Mouse (Mus musculus) gastrocnemius, postnatal 25 days (tissue): Measurements from ENCODE around the gene Tbc1d14. TPM values are rescaled to one million over a fixed set of nuclear protein-coding genes. Genes with fewer than 3 reads are reported as not detected.
A peak's percentile ranks its signal among the peaks of the same experiment; 100 is the strongest.

Source experiments
- DNase-seq: peaks from one replicate; pipeline ENCODE4 v3.0.0; 2022
- total RNA-seq, 2 experiments: library from RNA; stranded (reverse); gene quantifications; 1 replicate in 1 of 2; 2 replicates in 1 of 2; pipeline ENCODE4 v1.2.3; 2021

Gene Tbc1d14
- total RNA-seq, 2 experiments from 2014 or later: 12.6 to 13.5 TPM

DNA sequence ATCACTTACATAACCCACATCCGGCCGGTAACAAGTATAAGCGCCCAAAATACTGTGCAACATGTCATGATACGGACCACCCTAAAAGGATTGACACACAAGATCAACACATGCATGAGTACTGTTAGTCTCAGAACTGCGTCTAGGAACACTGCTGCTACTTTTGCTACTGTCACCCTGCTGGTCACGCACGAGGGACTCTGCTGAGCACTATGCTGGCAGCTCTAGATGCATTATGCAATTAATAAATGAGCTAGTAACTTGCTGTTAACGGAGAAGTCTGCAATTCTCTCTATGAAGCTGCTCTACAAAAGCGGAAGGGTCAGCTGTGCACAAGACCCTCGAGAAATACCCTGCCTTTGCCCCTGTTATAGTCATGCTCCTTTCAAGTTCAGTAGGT is 84.7 kb downstream of the Tbc1d14 start:
- DNase-seq: no peak

- DNase-seq: no peak
These were observed 87.4 kb downstream of the Tbc1d14 start for GRCm38 (mm10) chr5:36505643-36506042.

- DNase-seq: no peak
These were observed 87.8 kb downstream of the Tbc1d14 start for GRCm38 (mm10) chr5:36505235-36505634.

DNA sequence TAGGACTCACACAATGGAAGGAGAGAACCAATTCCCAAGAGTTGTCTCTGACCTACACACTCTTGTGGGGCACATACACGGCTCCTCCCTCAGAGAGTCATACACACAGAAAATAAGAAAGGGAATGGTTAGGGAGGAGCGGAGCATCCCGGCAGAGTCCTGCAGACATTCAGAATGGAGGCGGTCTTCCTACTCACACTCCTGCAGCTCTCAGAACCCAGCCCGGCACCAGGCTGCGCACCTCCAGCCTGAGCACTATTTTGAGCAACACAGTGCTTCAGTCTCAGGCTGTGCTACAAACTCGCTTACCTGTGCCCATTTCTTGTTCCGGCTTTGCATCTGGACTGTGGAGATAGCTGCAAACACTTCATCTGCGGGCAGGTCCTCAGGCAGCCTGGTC is 98.4 kb downstream of the Tbc1d14 start:
- DNase-seq: no peak

DNA sequence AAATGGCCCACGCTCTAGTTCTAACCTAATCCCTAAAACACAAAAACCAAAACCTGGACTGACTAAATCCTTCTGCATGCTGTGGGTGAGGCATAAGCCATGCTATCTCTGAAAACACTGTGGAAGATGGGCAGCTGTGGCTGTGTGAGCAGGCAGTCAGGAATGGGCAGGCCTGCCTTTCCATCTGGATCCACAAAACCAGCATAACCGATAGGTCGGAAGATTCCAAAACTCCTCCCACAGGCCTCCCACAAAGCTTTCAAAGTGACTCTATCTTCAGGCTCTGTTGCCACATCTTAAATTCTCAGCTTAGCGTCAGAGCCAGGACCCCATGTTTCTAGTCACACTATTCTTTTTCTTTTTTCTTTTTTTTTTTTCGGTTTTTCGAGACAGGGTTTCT is 99.2 kb downstream of the Tbc1d14 start:
- DNase-seq: no peak

DNA sequence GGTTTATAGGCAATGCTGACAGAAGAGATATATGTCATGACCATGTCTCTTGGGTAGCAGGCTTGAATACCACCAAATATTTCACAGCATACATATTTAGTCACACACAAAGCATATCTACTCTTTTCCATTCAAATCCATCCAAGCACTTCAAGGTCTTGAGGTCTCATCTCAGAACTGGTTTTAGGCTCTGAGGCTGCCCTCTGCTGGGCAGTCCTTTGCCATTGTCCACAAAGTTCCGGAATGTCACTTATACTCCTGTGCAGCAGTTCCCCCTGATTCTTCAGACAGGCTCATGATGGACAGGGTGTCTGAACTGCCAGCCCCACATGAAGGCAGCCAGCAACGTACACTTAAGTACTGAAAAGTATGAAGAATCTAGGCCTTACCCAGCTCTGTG is 103.9 kb downstream of the Tbc1d14 start:
- DNase-seq: no peak

DNA sequence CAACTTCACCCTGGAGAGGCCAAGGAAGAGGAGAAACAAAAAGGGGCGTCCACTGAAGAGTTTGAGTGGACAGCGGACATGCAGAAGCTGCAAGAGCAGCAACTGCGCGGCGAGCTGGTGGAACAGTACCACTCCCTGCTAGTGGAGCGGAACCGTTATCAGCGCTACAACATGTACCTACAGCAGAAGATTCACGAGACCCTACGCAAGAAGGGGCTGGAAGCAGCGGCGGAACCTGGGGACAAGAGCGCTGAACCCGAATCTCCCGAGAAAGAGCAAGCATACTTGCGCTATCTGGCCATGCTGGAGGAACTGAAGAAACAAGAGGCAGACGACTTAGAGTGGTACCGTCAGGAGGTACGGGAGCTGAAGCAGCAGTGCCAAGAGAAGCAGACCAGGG is 107.8 kb downstream of the Tbc1d14 start:
- DNase-seq: no peak

GRCm38 (mm10) chr5:36484171-36484990 is 108.7 kb downstream of the Tbc1d14 start, which contains the start of the genes Tada2b and Ccdc96:
Gene Tada2b, minus strand, starts transcription at chr5:36484285.
Gene Ccdc96, plus strand, starts transcription at chr5:36484588.
- peak; percentile 99 for DNase-seq

- peak; percentile 45 for DNase-seq
These were observed 109.6 kb downstream of the Tbc1d14 start for GRCm38 (mm10) chr5:36483203-36484101.

DNA sequence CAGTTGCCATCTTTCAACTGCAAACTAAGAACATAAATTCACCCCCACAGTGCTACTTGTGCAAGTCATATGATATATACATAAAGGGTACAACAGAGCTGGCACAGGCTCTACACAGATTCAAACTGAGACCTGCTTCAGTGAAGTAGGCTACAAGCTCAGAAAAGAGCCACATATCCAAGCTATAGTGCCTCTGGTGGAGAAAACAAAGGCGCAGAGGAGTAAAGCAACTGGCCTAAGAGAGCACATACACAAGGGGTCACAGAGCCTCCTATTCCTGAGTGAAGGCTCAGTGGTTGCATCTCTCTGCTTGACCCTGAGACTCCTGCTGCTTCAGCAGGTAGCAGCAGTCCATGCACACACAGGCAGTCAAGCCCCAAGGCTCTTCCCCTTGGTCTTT is 112.0 kb downstream of the Tbc1d14 start:
- DNase-seq: no peak

- no peak for DNase-seq
These were observed 112.7 kb downstream of the Tbc1d14 start for GRCm38 (mm10) chr5:36480398-36480797.

DNA sequence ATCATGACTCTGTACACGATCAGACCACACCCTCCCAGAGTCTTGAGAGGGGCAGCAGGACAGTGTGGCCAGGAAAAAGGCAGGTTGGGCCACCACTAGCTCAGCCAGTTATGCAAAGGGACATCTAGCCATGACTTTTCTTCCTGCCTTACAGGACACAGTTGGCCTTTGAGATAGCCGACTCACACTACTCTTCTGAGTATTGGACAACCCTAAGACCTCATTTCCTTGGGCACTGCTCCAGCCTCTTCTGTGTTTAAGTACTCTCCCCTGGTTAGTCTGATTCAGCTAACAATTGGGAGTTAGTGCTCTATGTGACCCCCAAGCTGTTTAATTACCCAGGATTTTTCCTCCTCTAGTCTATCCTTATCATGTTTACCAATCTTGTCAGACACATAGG is 113.3 kb downstream of the Tbc1d14 start:
- no peak for DNase-seq

DNA sequence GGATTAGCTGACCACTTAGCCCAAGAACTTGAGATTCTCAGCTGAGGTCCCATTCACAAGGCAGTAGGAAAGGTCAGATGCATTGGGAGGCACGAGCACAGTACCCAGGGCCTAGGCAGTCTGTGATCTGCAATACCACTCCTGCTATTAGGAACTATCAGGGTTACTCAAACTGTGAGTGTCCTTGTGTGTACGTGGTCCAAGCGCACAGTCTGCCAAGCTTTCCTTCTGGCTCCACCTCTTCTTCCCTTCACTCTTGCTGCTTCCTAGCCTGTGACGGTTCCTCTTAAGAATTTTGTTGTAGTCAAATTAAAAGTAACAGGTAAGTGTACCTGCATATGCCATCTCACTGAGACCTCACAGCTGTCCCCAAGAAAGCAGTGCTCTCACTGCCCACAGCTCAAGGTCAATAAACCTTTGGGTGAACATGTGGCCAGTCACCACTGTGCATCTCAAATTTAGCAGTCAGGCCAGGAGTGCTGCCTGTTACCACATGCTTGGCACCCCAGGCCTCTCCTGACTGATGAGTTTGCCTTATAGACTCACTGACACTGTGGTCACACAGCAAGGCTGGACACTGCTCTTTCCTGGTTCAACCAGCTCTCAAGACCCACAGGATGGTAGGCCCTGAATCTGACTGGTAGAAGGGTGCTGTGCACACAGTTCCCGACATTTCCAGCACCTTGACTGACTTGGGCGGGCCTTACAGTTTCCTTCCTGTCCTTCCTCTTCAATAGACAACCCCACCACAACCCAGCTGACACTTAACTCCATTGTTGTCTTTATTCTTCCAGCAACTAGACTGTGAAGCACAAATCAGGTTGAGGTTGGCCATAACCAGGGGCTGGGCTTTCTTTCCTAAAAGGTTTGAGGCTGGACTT is 114.3 kb downstream of the Tbc1d14 start:
- no peak for DNase-seq

DNA sequence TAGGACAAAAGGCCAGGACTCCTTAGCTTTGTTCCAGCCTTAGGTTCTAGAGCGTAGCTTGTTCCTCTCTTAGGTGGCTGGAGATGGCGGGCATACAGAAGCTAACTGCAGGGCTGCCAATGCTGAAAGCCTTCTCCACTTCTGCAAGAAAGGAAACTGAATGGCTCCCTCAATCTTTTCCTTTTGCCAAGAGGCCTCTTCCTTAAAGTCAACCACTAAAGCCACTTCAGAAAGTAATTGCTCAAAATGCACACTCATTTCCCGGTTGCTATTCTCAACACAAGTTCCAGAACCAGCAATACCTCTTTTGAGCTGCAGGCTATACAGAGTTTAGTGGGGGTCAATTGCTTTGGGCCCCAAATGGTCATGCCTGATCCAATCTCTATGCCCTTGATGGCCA is 115.6 kb downstream of the Tbc1d14 start:
- DNase-seq: no peak

DNA sequence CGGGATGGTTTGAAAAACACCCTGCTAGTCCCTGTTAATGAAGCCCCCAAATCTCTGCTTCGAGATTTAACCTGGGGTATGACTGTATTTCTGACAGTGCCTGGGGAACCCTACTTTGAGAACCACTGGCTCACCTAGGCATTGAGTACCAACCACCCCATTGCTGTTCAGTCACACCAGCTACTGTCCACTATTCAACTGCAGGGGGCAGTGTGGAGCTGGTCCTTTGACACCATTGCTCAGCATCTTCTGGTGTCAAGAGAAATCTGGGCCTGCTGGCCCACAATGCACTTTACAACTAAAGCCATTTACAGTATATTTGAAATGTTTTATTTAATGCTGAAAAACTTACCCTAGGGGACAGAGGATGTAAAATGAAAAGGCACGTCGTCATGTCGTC is 118.8 kb downstream of the Tbc1d14 start:
- DNase-seq: peak; percentile 31

DNA sequence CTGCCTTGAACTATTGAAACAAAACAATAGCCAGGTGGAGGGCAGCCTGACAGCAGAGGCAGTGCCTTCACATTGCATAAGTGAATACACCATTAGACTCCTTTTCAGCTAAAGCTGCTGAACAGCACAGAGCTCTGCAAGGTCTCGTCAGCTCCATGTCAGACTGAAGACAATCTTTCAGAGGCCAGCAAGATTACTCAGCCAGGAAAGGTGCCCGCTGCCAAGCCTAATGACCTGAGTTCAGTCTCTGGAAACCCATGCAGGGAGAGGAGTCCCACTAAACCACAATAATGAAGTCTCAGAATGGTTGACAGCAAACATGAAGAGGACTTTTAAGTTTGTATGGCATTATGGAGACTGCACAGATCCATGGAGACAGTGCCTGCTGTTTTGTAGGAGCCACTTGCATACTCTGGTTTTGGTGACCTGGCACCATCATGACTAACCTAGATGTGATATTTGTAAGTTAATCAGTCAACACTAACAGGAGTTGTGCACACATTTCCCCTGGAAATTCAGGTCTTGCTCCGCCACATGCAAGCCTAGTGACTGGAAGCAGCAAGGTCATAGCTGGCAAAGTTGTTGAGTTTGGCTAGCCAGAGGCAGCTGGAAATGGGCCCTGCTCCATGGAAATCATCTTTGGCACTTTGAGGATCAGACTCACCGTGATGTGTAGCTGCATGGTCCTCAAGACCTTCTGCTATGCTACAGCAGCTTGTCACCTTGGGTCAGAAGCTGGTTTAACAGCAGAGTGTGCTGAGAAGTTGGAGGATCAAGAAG is 120.0 kb downstream of the Tbc1d14 start:
- no peak for DNase-seq

DNA sequence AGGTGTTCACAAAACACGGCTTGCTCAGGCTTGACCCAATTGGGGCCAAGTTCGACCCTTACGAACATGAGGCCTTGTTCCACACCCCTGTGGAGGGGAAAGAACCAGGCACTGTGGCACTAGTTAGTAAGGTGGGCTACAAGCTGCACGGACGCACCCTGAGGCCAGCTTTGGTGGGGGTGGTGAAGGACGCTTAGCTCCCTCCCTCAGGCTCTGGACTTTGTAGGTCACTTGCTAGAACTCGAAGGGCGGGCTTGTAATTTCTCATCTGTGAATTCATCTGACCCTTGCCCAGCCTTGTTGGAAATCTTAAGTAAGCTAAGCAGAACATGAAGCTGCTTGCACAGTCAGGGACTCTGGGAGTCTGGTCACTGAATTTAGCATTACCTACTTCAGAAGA is 121.9 kb downstream of the Tbc1d14 start:
- no peak for DNase-seq

DNA sequence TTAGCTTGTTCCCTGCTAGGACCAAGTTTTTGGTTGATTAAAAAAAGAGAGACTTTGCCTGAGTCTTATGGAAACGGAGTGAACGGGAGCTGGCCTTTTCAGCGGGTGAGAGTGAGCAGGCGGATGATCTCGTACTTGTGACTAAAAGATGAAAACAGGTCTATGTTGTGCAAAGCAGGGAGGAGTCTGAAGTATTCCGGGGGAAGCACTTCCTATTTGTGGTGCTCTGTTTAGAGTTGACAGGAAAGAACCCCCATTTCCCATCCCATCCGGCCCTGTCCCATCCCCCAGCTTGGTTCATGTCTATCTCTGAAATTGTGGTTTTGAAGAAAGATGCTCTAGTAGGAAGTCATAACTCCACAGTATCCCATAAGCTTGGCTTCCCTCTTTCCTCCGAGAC is 127.2 kb downstream of the Tbc1d14 start:
- DNase-seq: no peak

DNA sequence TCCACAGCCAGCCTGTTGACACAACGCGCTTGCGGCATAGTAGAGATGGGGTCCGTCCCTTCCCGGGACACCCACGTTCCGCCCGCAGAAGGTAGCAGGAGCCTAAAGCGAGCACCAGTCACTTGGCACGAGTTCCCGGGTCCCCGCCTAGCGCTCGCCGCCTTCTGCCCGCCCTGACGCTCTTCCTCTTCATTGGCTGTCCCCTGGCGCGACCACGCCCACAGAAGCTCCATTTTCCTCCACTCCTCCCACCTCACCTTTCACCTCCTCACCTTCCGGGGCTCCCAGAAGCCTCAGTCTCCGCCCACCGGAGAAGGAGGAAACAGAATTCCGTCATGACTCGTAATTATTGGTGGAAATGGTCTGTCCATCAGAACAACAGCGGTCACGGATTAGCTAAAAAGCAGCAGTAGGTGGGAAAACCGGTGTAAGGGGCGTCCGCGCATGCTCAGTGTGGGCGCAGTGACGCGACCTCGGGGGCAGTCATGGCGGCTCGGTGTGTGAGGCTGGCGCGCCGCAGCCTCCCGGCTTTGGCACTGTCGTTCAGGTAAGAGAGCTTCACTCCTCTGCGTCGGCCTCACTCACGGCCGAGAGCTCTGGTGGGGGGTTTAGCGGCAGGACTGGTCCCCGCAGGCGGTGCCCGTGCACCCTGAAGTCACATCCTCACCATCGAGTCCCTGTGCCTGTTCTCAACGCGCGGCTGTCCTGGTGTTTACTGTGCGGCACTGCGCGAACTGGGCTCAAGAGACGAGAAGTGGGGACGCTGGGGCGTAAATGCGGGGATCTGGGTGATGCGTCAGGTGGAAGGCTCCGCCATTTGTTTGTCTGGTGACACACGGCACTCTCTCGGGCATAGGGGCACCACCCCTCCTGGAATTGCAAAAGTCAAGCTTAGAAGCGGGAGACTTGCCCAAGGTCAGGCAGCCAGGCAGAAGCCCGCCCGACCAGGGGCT is 128.1 kb downstream of the Tbc1d14 start, which contains the start of gene Grpel1:
Grpel1 (plus strand) TSS at position 290 of the 953 bp plus-strand sequence.
- peak; percentile 98 for DNase-seq

DNA sequence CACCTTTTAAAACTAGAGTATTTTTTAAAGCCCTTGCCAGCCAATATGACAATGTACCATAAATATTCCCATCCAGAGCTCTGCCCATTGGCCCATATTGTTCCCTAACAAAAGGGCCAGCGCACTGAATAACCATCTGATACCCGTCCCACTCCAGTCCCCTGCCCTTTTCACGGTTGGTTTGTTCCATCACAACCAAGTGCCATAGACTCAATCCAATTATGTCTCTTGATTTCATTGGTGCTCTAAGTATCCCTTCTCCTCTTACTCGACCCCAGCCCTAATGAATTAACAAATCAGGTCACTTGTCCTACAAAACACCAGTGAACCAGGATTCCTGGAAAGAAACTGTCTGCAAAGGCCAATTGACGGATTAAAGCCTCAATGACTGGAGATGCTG is 129.7 kb downstream of the Tbc1d14 start:
- no peak for DNase-seq
